Mouse (Mus musculus): ENCODE data around the gene Nlrp6. TPM values are rescaled to one million over a fixed set of nuclear protein-coding genes. Genes with fewer than 3 reads are reported as not detected.

Gene Nlrp6
- polyA plus RNA-seq, 1 experiment from 2014 or later: 0.64 TPM

DNA sequence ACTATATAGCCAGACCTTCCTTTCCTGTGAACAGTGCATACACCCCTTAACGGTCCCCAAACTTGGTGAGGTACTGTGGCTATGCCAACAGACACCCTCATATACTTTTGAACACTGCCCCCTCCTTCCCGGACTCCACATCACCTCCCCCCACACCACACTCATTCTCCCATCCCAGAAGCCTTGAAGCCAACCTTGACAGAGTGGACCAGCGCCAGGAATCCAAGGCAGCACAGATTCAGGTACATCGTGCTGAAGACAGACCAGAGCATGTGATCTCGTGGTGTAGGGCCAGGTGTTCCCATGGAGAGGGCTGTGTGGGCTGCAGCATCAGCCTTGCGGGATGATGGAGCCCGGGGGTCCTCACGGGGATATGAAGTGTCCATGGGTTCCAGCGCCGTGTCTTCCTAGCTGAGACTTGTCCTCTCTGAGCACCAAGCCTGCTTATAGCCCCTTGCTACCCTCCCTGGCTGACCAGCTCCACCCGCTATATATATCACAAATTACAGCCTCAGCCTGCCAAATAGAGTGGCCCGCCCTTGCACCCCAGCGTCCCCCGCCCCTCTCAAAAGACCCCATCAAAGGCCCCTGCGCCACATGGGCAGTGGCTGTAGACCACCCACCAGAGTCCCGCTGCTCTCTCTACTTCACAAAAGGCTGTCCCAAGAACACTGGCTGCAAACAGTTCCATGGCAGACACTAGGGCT is 29.3 kb downstream of the Nlrp6 start, which contains the start of gene Ifitm5:
TSS of gene Ifitm5 (minus strand) at position 468 of the 707 bp plus-strand sequence.
- Histone ChIP-seq H3K4me3 (ENCODE audit: low read depth, low read length) (no peak within 1 kb of the TSS), H3K9me3 (ENCODE audit: control insufficient read depth, low read length) (no peaks in the 10 kb centered on the region), H3K9ac (replicated peaks; ENCODE audit: low read depth, low read length) (no peak within 1 kb of the TSS), H3K4me2 (ENCODE audit: low read depth, low read length) (no peak within 1 kb of the TSS), H3K4me1 (ENCODE audit: control insufficient read depth, insufficient read depth, low read length) (0 out of 2 replicates have a peak, but pooled peaks cover 2% of the 10 kb centered on the region), H3K27me3 (ENCODE audit: control insufficient read depth, insufficient read depth, low read length) (no peaks in the 10 kb centered on the region), H3K27ac (ENCODE audit: low read depth, low read length) (no peak within 1 kb of the TSS; the same call in 1 of the 2 replicates), H3K36me3 (ENCODE audit: control insufficient read depth, insufficient read depth, low read length) (no peaks in the 10 kb centered on the region)
- no peak for ATAC-seq (ENCODE audit: low read depth)
- 51% methylated on average over 16 of the region's 16 CpGs for whole genome bisulfite sequencing

DNA sequence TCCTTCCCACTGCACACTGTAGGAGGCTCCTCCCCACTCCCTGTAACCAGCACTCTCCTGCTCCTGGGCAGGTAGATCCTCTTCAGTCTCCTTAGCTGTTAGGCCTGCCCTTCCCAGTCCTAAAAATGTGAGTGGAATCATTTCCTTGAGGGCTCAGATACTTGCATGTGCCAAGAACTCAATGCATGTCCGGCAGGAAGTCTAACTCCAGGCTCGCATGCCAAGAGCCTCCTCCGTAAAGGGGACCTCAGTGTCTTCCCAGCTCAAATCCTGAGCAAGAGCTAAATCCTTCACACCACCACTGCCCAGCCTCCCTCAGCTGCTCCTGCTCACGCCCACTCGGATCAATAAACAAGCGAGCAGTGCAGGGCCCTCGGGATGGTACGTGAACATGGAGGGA is 30.3 kb downstream of the Nlrp6 start:
- Histone ChIP-seq H3K4me2 (ENCODE audit: low read depth, low read length) (no peak overlapping the region), H3K36me3 (ENCODE audit: control insufficient read depth, insufficient read depth, low read length) (no peaks in the 10 kb centered on the region), H3K9ac (replicated peaks; ENCODE audit: low read depth, low read length) (no peak overlapping the region), H3K27ac (ENCODE audit: low read depth, low read length) (no peak overlapping the region; the same call in 1 of the 2 replicates), H3K27me3 (ENCODE audit: control insufficient read depth, insufficient read depth, low read length) (no peaks in the 10 kb centered on the region), H3K9me3 (ENCODE audit: control insufficient read depth, low read length) (no peaks in the 10 kb centered on the region), H3K4me1 (ENCODE audit: control insufficient read depth, insufficient read depth, low read length) (0 out of 2 replicates have a peak, but pooled peaks cover 2% of the 10 kb centered on the region), H3K4me3 (ENCODE audit: low read depth, low read length) (no peak overlapping the region)
- WGBS: 32% methylated on average over 8 of the region's 8 CpGs
- no peak for ATAC-seq (ENCODE audit: low read depth)

DNA sequence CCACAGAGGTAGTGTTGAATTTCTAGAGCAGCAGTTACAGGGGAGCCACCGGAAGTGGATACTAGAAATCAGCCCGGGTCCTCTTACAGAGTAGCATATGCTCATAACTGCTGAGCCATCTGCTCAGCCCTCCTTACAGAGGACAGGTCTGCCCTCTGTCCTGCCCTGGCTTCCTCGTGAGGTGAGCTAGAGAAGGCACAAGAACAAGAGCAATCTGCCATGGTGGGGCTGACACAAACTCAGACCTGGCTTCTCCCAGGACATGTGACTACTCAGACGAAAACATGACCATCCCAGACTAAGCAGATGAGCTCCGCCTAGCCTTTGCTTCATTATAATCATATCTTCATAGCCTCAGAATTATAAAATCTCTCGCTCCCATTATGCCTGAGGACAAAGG is 31.1 kb downstream of the Nlrp6 start:
- no peaks in the 10 kb centered on the region for H3K27me3 ChIP-seq (ENCODE audit: control insufficient read depth, insufficient read depth, low read length)
- 0 out of 2 replicates have a peak, but pooled peaks cover 2% of the 10 kb centered on the region for H3K4me1 ChIP-seq (ENCODE audit: control insufficient read depth, insufficient read depth, low read length)
- H3K9me3 ChIP-seq (ENCODE audit: control insufficient read depth, low read length): no peaks in the 10 kb centered on the region
- no peak for ATAC-seq (ENCODE audit: low read depth)
- no peak overlapping the region for H3K4me3 ChIP-seq (ENCODE audit: low read depth, low read length)
- H3K36me3 ChIP-seq (ENCODE audit: control insufficient read depth, insufficient read depth, low read length): no peaks in the 10 kb centered on the region
- no peak overlapping the region for H3K27ac ChIP-seq (ENCODE audit: low read depth, low read length)
- H3K4me2 ChIP-seq (ENCODE audit: low read depth, low read length): no peak overlapping the region
- 72% methylated on average over 6 of the region's 6 CpGs for WGBS
- H3K9ac ChIP-seq (replicated peaks; ENCODE audit: low read depth, low read length): no peak overlapping the region

DNA sequence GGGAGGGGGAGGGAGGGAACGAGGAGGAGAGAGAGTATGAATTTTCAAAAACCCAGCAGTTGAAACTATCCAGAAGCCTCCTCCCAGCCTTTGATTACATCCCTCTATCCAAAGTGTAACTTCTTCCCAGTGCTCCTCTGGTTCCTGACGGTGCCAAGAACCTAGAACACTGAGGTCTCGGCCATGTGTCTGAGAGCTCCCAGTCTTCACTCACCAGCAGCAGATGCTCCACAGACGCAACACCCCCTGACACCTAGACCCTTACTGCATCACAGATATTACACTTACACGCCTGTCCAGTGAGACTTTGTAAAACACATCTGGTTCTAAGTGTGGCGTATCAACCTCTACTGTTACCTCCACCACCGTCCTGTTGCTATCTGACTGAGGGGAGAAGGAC is 31.7 kb downstream of the Nlrp6 start:
- no peaks in the 10 kb centered on the region for H3K27me3 ChIP-seq (ENCODE audit: control insufficient read depth, insufficient read depth, low read length)
- 89% methylated on average over 7 of the region's 7 CpGs for WGBS
- H3K36me3 ChIP-seq (ENCODE audit: control insufficient read depth, insufficient read depth, low read length): no peaks in the 10 kb centered on the region
- no peak overlapping the region for H3K9ac ChIP-seq (replicated peaks; ENCODE audit: low read depth, low read length)
- no peak overlapping the region for H3K4me2 ChIP-seq (ENCODE audit: low read depth, low read length)
- H3K4me3 ChIP-seq (ENCODE audit: low read depth, low read length): no peak overlapping the region
- no peak for ATAC-seq (ENCODE audit: low read depth)
- H3K4me1 ChIP-seq (ENCODE audit: control insufficient read depth, insufficient read depth, low read length): 0 out of 2 replicates have a peak, but pooled peaks cover 2% of the 10 kb centered on the region
- no peak overlapping the region for H3K27ac ChIP-seq (ENCODE audit: low read depth, low read length)
- H3K9me3 ChIP-seq (ENCODE audit: control insufficient read depth, low read length): no peaks in the 10 kb centered on the region

DNA sequence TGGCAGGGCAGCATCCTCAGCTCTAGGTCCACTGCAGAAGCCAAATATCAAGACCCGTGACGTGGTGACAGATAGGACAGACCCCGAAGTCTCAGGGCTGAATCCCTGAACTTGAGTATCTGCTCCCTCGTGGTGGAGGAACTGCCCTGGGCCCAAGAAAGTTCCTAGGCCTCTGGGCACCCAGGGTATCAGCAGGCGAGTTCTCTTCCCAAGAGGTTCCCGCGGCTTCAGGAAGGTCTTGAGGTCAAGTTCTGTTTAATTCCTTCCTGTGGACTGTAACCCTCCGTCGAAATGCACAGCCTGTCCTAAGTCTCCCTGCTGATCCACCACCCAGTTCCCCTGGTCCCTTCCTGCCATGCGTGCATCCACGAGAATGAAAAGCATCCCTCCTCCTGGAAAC is 32.4 kb downstream of the Nlrp6 start:
- 85% methylated on average over 11 of the region's 11 CpGs for WGBS
- no peaks in the 10 kb centered on the region for H3K9me3 ChIP-seq (ENCODE audit: control insufficient read depth, low read length)
- no peak for ATAC-seq (ENCODE audit: low read depth)

GRCm38 (mm10) chr7:140953800-140954732 is 33.4 kb downstream of the Nlrp6 start:
- ATAC-seq (ENCODE audit: low read depth): no peak
- 0 out of 2 replicates have a peak overlapping the region, but pooled peaks have one; percentile 28 for H3K4me3 ChIP-seq (ENCODE audit: low read depth, low read length)
- no peak overlapping the region; the same call in 1 of the 2 replicates for H3K9ac ChIP-seq (replicated peaks; ENCODE audit: low read depth, low read length)

More for the DNA sequence above, 32.4 kb downstream of the Nlrp6 start:
- no peak overlapping the region for H3K9ac ChIP-seq (replicated peaks; ENCODE audit: low read depth, low read length)
- no peaks in the 10 kb centered on the region for H3K27me3 ChIP-seq (ENCODE audit: control insufficient read depth, insufficient read depth, low read length)
- no peak overlapping the region for H3K4me3 ChIP-seq (ENCODE audit: low read depth, low read length)
- H3K4me1 ChIP-seq (ENCODE audit: control insufficient read depth, insufficient read depth, low read length): 0 out of 2 replicates have a peak, but pooled peaks cover 2% of the 10 kb centered on the region
- no peak overlapping the region for H3K27ac ChIP-seq (ENCODE audit: low read depth, low read length)
- no peaks in the 10 kb centered on the region for H3K36me3 ChIP-seq (ENCODE audit: control insufficient read depth, insufficient read depth, low read length)
- no peak overlapping the region for H3K4me2 ChIP-seq (ENCODE audit: low read depth, low read length)

DNA sequence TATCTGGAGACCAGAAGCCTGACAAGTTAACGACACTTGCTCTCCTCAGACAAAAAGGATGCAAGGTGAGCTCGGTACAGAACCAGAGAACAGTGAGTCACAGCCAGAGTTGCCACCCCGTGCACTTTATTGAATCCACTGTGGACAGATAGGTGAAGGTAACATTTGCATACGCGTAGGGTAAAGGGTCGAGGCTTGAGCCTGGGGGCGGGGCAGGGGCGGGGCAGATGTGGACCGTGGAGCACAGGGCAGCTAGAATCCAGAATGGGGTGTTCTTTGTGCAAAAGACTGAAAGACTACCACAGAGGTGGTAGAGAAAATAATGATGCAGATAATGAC is 34.0 kb downstream of the Nlrp6 start:
- H3K9ac ChIP-seq (replicated peaks; ENCODE audit: low read depth, low read length): no peak overlapping the region; the same call in 1 of the 2 replicates
- H3K27me3 ChIP-seq (ENCODE audit: control insufficient read depth, insufficient read depth, low read length): no peaks in the 10 kb centered on the region
- no peaks in the 10 kb centered on the region for H3K9me3 ChIP-seq (ENCODE audit: control insufficient read depth, low read length)
- no peaks in the 10 kb centered on the region for H3K36me3 ChIP-seq (ENCODE audit: control insufficient read depth, insufficient read depth, low read length)
- WGBS: 11% methylated on average over 9 of the region's 9 CpGs
- peak overlapping the region; percentile 45 for H3K4me2 ChIP-seq (ENCODE audit: low read depth, low read length)
- no peak for ATAC-seq (ENCODE audit: low read depth)
- H3K27ac ChIP-seq (ENCODE audit: low read depth, low read length): no peak overlapping the region
- peak overlapping the region; percentile 28 for H3K4me3 ChIP-seq (ENCODE audit: low read depth, low read length)
- H3K4me1 ChIP-seq (ENCODE audit: control insufficient read depth, insufficient read depth, low read length): peaks cover 8% of the 10 kb centered on the region; the same call in 1 of the 2 replicates

More at GRCm38 (mm10) chr7:140953800-140954732, 33.4 kb downstream of the Nlrp6 start:
- Histone ChIP-seq H3K27ac (ENCODE audit: low read depth, low read length) (no peak overlapping the region), H3K9me3 (ENCODE audit: control insufficient read depth, low read length) (no peaks in the 10 kb centered on the region), H3K4me2 (ENCODE audit: low read depth, low read length) (peak overlapping the region; percentile 45; the same call in 1 of the 2 replicates), H3K27me3 (ENCODE audit: control insufficient read depth, insufficient read depth, low read length) (no peaks in the 10 kb centered on the region), H3K4me1 (ENCODE audit: control insufficient read depth, insufficient read depth, low read length) (peaks cover 3% of the 10 kb centered on the region; the same call in 1 of the 2 replicates), H3K36me3 (ENCODE audit: control insufficient read depth, insufficient read depth, low read length) (no peaks in the 10 kb centered on the region)
- 71% methylated on average over 15 of the region's 15 CpGs for WGBS

GRCm38 (mm10) chr7:140955342-140955741 is 34.6 kb downstream of the Nlrp6 start:
- Histone ChIP-seq H3K4me3 (ENCODE audit: low read depth, low read length) (peak overlapping the region; percentile 28), H3K4me2 (ENCODE audit: low read depth, low read length) (peak overlapping the region; percentile 45), H3K9ac (replicated peaks; ENCODE audit: low read depth, low read length) (no peak overlapping the region), H3K9me3 (ENCODE audit: control insufficient read depth, low read length) (no peaks in the 10 kb centered on the region), H3K4me1 (ENCODE audit: control insufficient read depth, insufficient read depth, low read length) (peaks cover 8% of the 10 kb centered on the region; the same call in 1 of the 2 replicates), H3K27me3 (ENCODE audit: control insufficient read depth, insufficient read depth, low read length) (no peaks in the 10 kb centered on the region), H3K36me3 (ENCODE audit: control insufficient read depth, insufficient read depth, low read length) (no peaks in the 10 kb centered on the region), H3K27ac (ENCODE audit: low read depth, low read length) (no peak overlapping the region)
- ATAC-seq (ENCODE audit: low read depth): no peak; the same call in 1 of the 2 replicates
- WGBS: 20% methylated on average over 17 of the region's 17 CpGs

Data from neural tube, embryonic 14.5 days (tissue).